Mouse (Mus musculus) erythroid progenitor cell, adult 5-6 weeks (primary cell): ENCODE data around the gene Grb14. TPM values are rescaled to one million over a fixed set of nuclear protein-coding genes. Genes with fewer than 3 reads are reported as not detected.

Source experiments
- ATAC-seq: replicated peaks from 2 replicates; pipeline ENCODE4 v1.8.0; 2016; ENCODE audit warnings: moderate number of reproducible peaks, mild to moderate bottlenecking, moderate TSS enrichment, inconsistent platforms; ENCODE audit not compliant: poor library complexity, low FRiP score, severe bottlenecking
- total RNA-seq, 2 experiments: library from RNA; stranded (forward) in 1 of 2; stranded (reverse) in 1 of 2; fragments of 150-400 nt in 1 of 2; fragments of 186-747, 209-891 nt in 1 of 2; gene quantifications; 2 replicates each; pipeline versions ENCODE4 v1.2.3 to v1.2.4; 2015 to 2017; ENCODE audit warnings: low replicate concordance in 2 of 2

Gene Grb14
- total RNA-seq, 2 experiments from 2014 or later, result not detected

GRCm38 (mm10) chr2:64987782-64988181 is 37.0 kb downstream of the Grb14 start:
- no peak for ATAC-seq

GRCm38 (mm10) chr2:64975546-64975945 is 49.2 kb downstream of the Grb14 start:
- ATAC-seq, result no peak

GRCm38 (mm10) chr2:64974549-64974948 is 50.2 kb downstream of the Grb14 start:
- ATAC-seq, result no peak

GRCm38 (mm10) chr2:64973819-64974441 is 50.9 kb downstream of the Grb14 start:
- ATAC-seq, result no peak

GRCm38 (mm10) chr2:64973125-64973524 is 51.7 kb downstream of the Grb14 start:
- ATAC-seq, result no peak

GRCm38 (mm10) chr2:64971828-64972227 is 53.0 kb downstream of the Grb14 start:
- ATAC-seq, result no peak

GRCm38 (mm10) chr2:64970992-64971391 is 53.8 kb downstream of the Grb14 start:
- no peak for ATAC-seq

- no peak for ATAC-seq
Measured at GRCm38 (mm10) chr2:64966893-64967444, 57.8 kb downstream of the Grb14 start.

GRCm38 (mm10) chr2:64966323-64966722 is 58.5 kb downstream of the Grb14 start:
- no peak for ATAC-seq

GRCm38 (mm10) chr2:64965227-64965864 is 59.4 kb downstream of the Grb14 start:
- no peak for ATAC-seq

- no peak for ATAC-seq
Measured at GRCm38 (mm10) chr2:64962196-64962595, 62.6 kb downstream of the Grb14 start.

- ATAC-seq, result no peak
Measured at GRCm38 (mm10) chr2:64961381-64961780, 63.4 kb downstream of the Grb14 start.

GRCm38 (mm10) chr2:64959657-64960056 is 65.1 kb downstream of the Grb14 start:
- no peak for ATAC-seq

GRCm38 (mm10) chr2:64955441-64955840 is 69.3 kb downstream of the Grb14 start:
- no peak for ATAC-seq

- no peak for ATAC-seq
Measured at GRCm38 (mm10) chr2:64949210-64949609, 75.6 kb downstream of the Grb14 start.

GRCm38 (mm10) chr2:64948418-64949169 is 76.2 kb downstream of the Grb14 start:
- ATAC-seq, result no peak

- no peak for ATAC-seq
Measured at GRCm38 (mm10) chr2:64947484-64947883, 77.3 kb downstream of the Grb14 start.

GRCm38 (mm10) chr2:64920879-64921278 is 103.9 kb downstream of the Grb14 start:
- ATAC-seq, result no peak

- ATAC-seq, result no peak
Measured at GRCm38 (mm10) chr2:64915448-64915847, 109.3 kb downstream of the Grb14 start.

GRCm38 (mm10) chr2:64904877-64905276 is 119.9 kb downstream of the Grb14 start:
- ATAC-seq, result no peak

GRCm38 (mm10) chr2:64897844-64898243 is 126.9 kb downstream of the Grb14 start:
- no peak for ATAC-seq
